ENCODE assay signal across 8 mouse cellular contexts in genomic region chr5:113906958-113907735, GRCm38 (mm10). TPM values are rescaled to one million over a fixed set of nuclear protein-coding genes. Genes with fewer than 3 reads are reported as not detected.
A peak's percentile ranks its signal among the peaks of the same experiment; 100 is the strongest.
DNase-seq lines count a peak whose midpoint lies in the region; ATAC-seq and TF ChIP-seq lines count a peak whose summit lies in the region.

No protein-coding gene starts in this region.

- peak overlapping the region; percentile 96 for H3K4me3 ChIP-seq in E14TG2a.4 (replicated peaks; ENCODE audit: low read length)
- H3K4me3 ChIP-seq in embryonic facial prominence, embryonic 13.5 days = peak overlapping the region; percentile 98
- peak overlapping the region; percentile 92 for H3K4me3 ChIP-seq in hindbrain, embryonic 11.5 days (ENCODE audit: low read depth, low read length)
- H3K4me3 ChIP-seq in liver, embryonic 15.5 days (replicated peaks) = peak overlapping the region; percentile 90
- peak overlapping the region; percentile 95 for H3K4me3 ChIP-seq in neural tube, embryonic 11.5 days (ENCODE audit: low read depth, low read length)

- no peak for ATAC-seq in embryonic facial prominence, embryonic 13.5 days (ENCODE audit: insufficient number of reproducible peaks, insufficient read depth, low FRiP score, low TSS enrichment, low read depth)
- no peak for ATAC-seq in hindbrain, embryonic 11.5 days (ENCODE audit: low FRiP score)
- ATAC-seq in liver, embryonic 15.5 days (ENCODE audit: insufficient read depth) = no peak
- ATAC-seq in neural tube, embryonic 11.5 days (ENCODE audit: insufficient read depth, low FRiP score, low TSS enrichment) = no peak

- peak; percentile 65 for DNase-seq in A20 (ENCODE audit: low read depth, low spot score)
- peak; percentile 67 for DNase-seq in hindbrain, embryonic 11.5 days (ENCODE audit: low spot score)
- DNase-seq in neural tube, embryonic 11.5 days (ENCODE audit: low spot score) = peak; percentile 66
- no peak for DNase-seq in ovary, postnatal 36 days (ENCODE audit: low spot score)
- no peak for DNase-seq in right cerebral cortex, postnatal 14 days

- 17% methylated on average over 17 of the region's 17 CpGs for WGBS in embryonic facial prominence, embryonic 13.5 days
- WGBS in hindbrain, embryonic 11.5 days = 24% methylated on average over 17 of the region's 17 CpGs
- WGBS in liver, embryonic 15.5 days (ENCODE audit: insufficient replicate concordance) = 14% methylated on average over 17 of the region's 17 CpGs
- 24% methylated on average over 17 of the region's 17 CpGs for WGBS in neural tube, embryonic 11.5 days

- peaks cover 82% of the 10 kb centered on the region for H3K4me1 ChIP-seq in E14TG2a.4 (replicated peaks; ENCODE audit: low read depth, low read length)
- H3K4me1 ChIP-seq in embryonic facial prominence, embryonic 13.5 days = peaks cover 35% of the 10 kb centered on the region
- no peaks in the 10 kb centered on the region; the same call in 1 of the 2 replicates for H3K4me1 ChIP-seq in hindbrain, embryonic 11.5 days (replicated peaks; ENCODE audit: control insufficient read depth, insufficient read depth, low read length)
- peaks cover 83% of the 10 kb centered on the region for H3K4me1 ChIP-seq in liver, embryonic 15.5 days (replicated peaks)
- H3K4me1 ChIP-seq in neural tube, embryonic 11.5 days (ENCODE audit: control insufficient read depth, insufficient read depth, low read length) = peaks cover 31% of the 10 kb centered on the region

- TF ChIP-seq CTCF in E14TG2a.4 (conservative IDR thresholded peaks at IDR 0.05; ENCODE audit: low read length) = no peak

- peaks cover 1% of the 10 kb centered on the region for H3K36me3 ChIP-seq in E14TG2a.4 (ENCODE audit: insufficient read depth, low read length)
- H3K36me3 ChIP-seq in embryonic facial prominence, embryonic 13.5 days = no peaks in the 10 kb centered on the region
- no peaks in the 10 kb centered on the region for H3K36me3 ChIP-seq in hindbrain, embryonic 11.5 days (ENCODE audit: control insufficient read depth, insufficient read depth, low read length)
- H3K36me3 ChIP-seq in liver, embryonic 15.5 days (replicated peaks) = no peaks in the 10 kb centered on the region
- H3K36me3 ChIP-seq in neural tube, embryonic 11.5 days (ENCODE audit: control insufficient read depth, insufficient read depth, low read length) = no peaks in the 10 kb centered on the region

- H3K4me2 ChIP-seq in embryonic facial prominence, embryonic 13.5 days = peak overlapping the region; percentile 70
- H3K4me2 ChIP-seq in hindbrain, embryonic 11.5 days (replicated peaks; ENCODE audit: low read depth, low read length) = peak overlapping the region; percentile 49
- H3K4me2 ChIP-seq in liver, embryonic 15.5 days = peak overlapping the region; percentile 100
- peak overlapping the region; percentile 83 for H3K4me2 ChIP-seq in neural tube, embryonic 11.5 days (ENCODE audit: low read depth)

- H3K9me3 ChIP-seq in E14TG2a.4 (ENCODE audit: low read length) = no peaks in the 10 kb centered on the region
- H3K9me3 ChIP-seq in embryonic facial prominence, embryonic 13.5 days = no peaks in the 10 kb centered on the region
- H3K9me3 ChIP-seq in hindbrain, embryonic 11.5 days (ENCODE audit: control insufficient read depth, low read length) = no peaks in the 10 kb centered on the region
- no peaks in the 10 kb centered on the region for H3K9me3 ChIP-seq in liver, embryonic 15.5 days (replicated peaks)
- no peaks in the 10 kb centered on the region for H3K9me3 ChIP-seq in neural tube, embryonic 11.5 days (ENCODE audit: control insufficient read depth, low read length)

- peak overlapping the region; percentile 93 for H3K27ac ChIP-seq in embryonic facial prominence, embryonic 13.5 days
- peak overlapping the region; percentile 95 for H3K27ac ChIP-seq in hindbrain, embryonic 11.5 days (ENCODE audit: low read depth, low read length)
- peak overlapping the region; percentile 93 for H3K27ac ChIP-seq in liver, embryonic 15.5 days (replicated peaks)
- H3K27ac ChIP-seq in neural tube, embryonic 11.5 days (ENCODE audit: low read depth, low read length) = peak overlapping the region; percentile 98

- peak overlapping the region; percentile 91 for H3K9ac ChIP-seq in embryonic facial prominence, embryonic 13.5 days
- peak overlapping the region; percentile 93 for H3K9ac ChIP-seq in hindbrain, embryonic 11.5 days (ENCODE audit: low read depth, low read length)
- peak overlapping the region; percentile 96 for H3K9ac ChIP-seq in liver, embryonic 15.5 days
- peak overlapping the region; percentile 92 for H3K9ac ChIP-seq in neural tube, embryonic 11.5 days (ENCODE audit: low read length)

- no peaks in the 10 kb centered on the region for H3K27me3 ChIP-seq in E14TG2a.4 (ENCODE audit: insufficient read depth, low read length)
- H3K27me3 ChIP-seq in embryonic facial prominence, embryonic 13.5 days = no peaks in the 10 kb centered on the region
- H3K27me3 ChIP-seq in hindbrain, embryonic 11.5 days (ENCODE audit: control insufficient read depth, insufficient read depth, low read length) = no peaks in the 10 kb centered on the region
- H3K27me3 ChIP-seq in liver, embryonic 15.5 days = no peaks in the 10 kb centered on the region
- H3K27me3 ChIP-seq in neural tube, embryonic 11.5 days (ENCODE audit: control insufficient read depth, insufficient read depth, low read length) = no peaks in the 10 kb centered on the region

RNA-seq across cellular contexts. Expression of gene Coro1c, which starts 1.4 kb away (rescaled TPM):
- 88.6 and 88.9 TPM in 2 replicates for polyA plus RNA-seq in embryonic facial prominence, embryonic 13.5 days (2015; fragmentation: Nextera tagmentation; extraction: Ambion mirVana)
- 192 and 230 TPM in 2 replicates for polyA plus RNA-seq in hindbrain, embryonic 11.5 days (2014; fragmentation: Nextera tagmentation; extraction: Ambion mirVana)
- polyA plus RNA-seq in liver, embryonic 15.5 days (2015; fragmentation: Nextera tagmentation; extraction: Ambion mirVana) = 38.6 and 43.4 TPM in 2 replicates
- 256 and 297 TPM in 2 replicates for polyA plus RNA-seq in neural tube, embryonic 11.5 days (2014; fragmentation: Nextera tagmentation; extraction: Ambion mirVana)

Comparison
In these comparisons a context has a peak if more than half of its experiments do, and no peak if none do; other contexts are left out.
1. DNase-seq: peak in A20 (single experiment), hindbrain, embryonic 11.5 days (single experiment) and neural tube, embryonic 11.5 days (single experiment); none in ovary, postnatal 36 days (single experiment) and right cerebral cortex, postnatal 14 days (single experiment).
2. H3K4me2 ChIP-seq: peak in every context shown above with its lines; median percentile 100 in liver, embryonic 15.5 days; 83 in neural tube, embryonic 11.5 days; 70 in embryonic facial prominence, embryonic 13.5 days; 49 in hindbrain, embryonic 11.5 days.
3. Peak in every context shown above with its lines, with median percentiles within 50 percentile points of each other: H3K4me3 ChIP-seq, H3K27ac ChIP-seq and H3K9ac ChIP-seq.